Mouse (Mus musculus) kidney, adult 9 months (tissue): ENCODE measurements at regions not wholly inside any gene's neighbourhood (a gene's known extent, or its start where the extent isn't known, plus 50 kb on each side); places are given as distances from the start of the nearest gene placed in this dataset.
A peak's percentile ranks its signal among the peaks of the same experiment; 100 is the strongest.

ENCODE experiments used
- DNase-seq: peaks from one replicate; pipeline ENCODE4 v3.0.0; 2022

DNA sequence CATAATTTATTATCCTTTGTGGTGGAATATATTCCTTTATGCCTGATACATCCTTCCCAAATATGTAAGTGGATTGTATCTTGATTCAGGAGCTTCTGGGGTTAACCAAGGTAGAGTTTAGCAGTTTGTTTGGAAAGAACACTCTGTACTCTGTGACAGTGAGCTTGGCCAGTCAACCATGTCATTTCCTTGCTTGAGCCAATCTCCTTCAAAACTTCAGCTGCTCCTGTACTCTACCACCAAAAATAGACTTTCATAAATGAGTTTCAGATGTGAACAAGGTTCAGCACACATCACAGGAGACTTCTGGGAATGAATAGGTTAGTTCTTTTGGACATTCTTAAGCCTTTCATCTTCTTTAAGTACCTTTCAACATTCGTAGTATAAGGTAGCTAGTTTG is 1056.5 kb upstream of the Jmjd1c start:
- DNase-seq, result peak; percentile 88
